Mouse (Mus musculus) heart, embryonic 15.5 days (tissue): ENCODE measurements around the gene Eif2b4. TPM values are rescaled to one million over a fixed set of nuclear protein-coding genes. Genes with fewer than 3 reads are reported as not detected.
A peak's percentile ranks its signal among the peaks of the same experiment; 100 is the strongest.

Experiments used
- ATAC-seq: fragments of 200-750 bp; cut with Nextera tagmentation; replicated peaks from 2 replicates; pipeline ENCODE4 v1.8.0; 2017; ENCODE audit warnings: low read depth, moderate TSS enrichment; ENCODE audit not compliant: insufficient number of reproducible peaks, insufficient read depth, low FRiP score
- H3K27ac ChIP-seq: fragments of 300-500 bp; sonication (generic); 2 replicates; pipeline ENCODE4 v1.5.1; 2015; ENCODE audit warnings: mild to moderate bottlenecking, inconsistent platforms
- H3K27me3 ChIP-seq: fragments of 300-500 bp; sonication (generic); 2 replicates; pipeline ENCODE4 v1.6.1; 2015; ENCODE audit warnings: inconsistent platforms
- H3K36me3 ChIP-seq: fragments of 300-500 bp; sonication (generic); 2 replicates; pipeline ENCODE4 v1.6.1; 2015; ENCODE audit warnings: mild to moderate bottlenecking, inconsistent platforms
- H3K4me1 ChIP-seq: fragments of 300-500 bp; sonication (generic); replicated peaks from 2 replicates; pipeline ENCODE4 v1.6.1; 2015; ENCODE audit warnings: inconsistent platforms
- H3K4me2 ChIP-seq: fragments of 300-500 bp; sonication (generic); 2 replicates; pipeline ENCODE4 v1.6.1; 2015; ENCODE audit warnings: inconsistent platforms, mild to moderate bottlenecking, moderate library complexity
- H3K4me3 ChIP-seq: fragments of 300-500 bp; sonication (generic); 2 replicates; pipeline ENCODE4 v1.5.1; 2015; ENCODE audit warnings: mild to moderate bottlenecking, inconsistent platforms
- H3K9ac ChIP-seq: fragments of 300-500 bp; sonication (generic); 2 replicates; pipeline ENCODE4 v1.6.1; 2015; ENCODE audit warnings: mild to moderate bottlenecking, inconsistent platforms
- H3K9me3 ChIP-seq: fragments of 300-500 bp; sonication (generic); replicated peaks from 2 replicates; pipeline ENCODE4 v1.6.1; 2016; ENCODE audit warnings: inconsistent platforms
- WGBS: fragments of 180-500 bp; shearing (Covaris S2); methylation state at CpG from one replicate; pipeline ENCODE4 v1.1.7; 2015; ENCODE audit warnings: mixed read lengths; 5-methylcytosine and 5-hydroxymethylcytosine counted together
- polyA plus RNA-seq: library from polyadenylated mRNA; unstranded; fragments of >200 nt; fragmentation: Nextera tagmentation; extraction: Ambion mirVana; gene quantifications from 2 replicates; pipeline ENCODE4 v1.2.1, GENCODE M21; 2015

The Eif2b4 gene
- polyA plus RNA-seq = 51.8 and 64.7 TPM in 2 replicates

- WGBS = under 1% methylated on average over 48 of the region's 48 CpGs
- peak within 1 kb of the TSS; percentile 86 for H3K4me2 ChIP-seq
- no peaks in the 10 kb centered on the region for H3K9me3 ChIP-seq
- peak within 1 kb of the TSS; percentile 88 for H3K4me3 ChIP-seq
- H3K36me3 ChIP-seq = peaks cover 66% of the 10 kb centered on the region
- peak; percentile 96 for ATAC-seq
- no peaks in the 10 kb centered on the region for H3K27me3 ChIP-seq
- H3K4me1 ChIP-seq = peaks cover 24% of the 10 kb centered on the region
- H3K9ac ChIP-seq = peak within 1 kb of the TSS; percentile 83
- peak within 1 kb of the TSS; percentile 92 for H3K27ac ChIP-seq
Observed at GRCm38 (mm10) chr5:31192939-31193630, at the start of gene Eif2b4, which contains the start of gene Snx17. Gene Eif2b4 (minus strand): TSS chr5:31193430. Gene Snx17 (plus strand): TSS chr5:31193227.

GRCm38 (mm10) chr5:31242191-31242590 is 49.0 kb upstream of the Eif2b4 start:
- H3K36me3 ChIP-seq = peaks cover 30% of the 10 kb centered on the region
- WGBS = 21% methylated on average over 10 of the region's 10 CpGs
- H3K27me3 ChIP-seq = no peaks in the 10 kb centered on the region
- H3K9ac ChIP-seq = peak overlapping the region; percentile 100
- peaks cover 12% of the 10 kb centered on the region for H3K4me1 ChIP-seq
- no peak for ATAC-seq
- H3K27ac ChIP-seq = peak overlapping the region; percentile 100
- no peaks in the 10 kb centered on the region for H3K9me3 ChIP-seq
- peak overlapping the region; percentile 100 for H3K4me3 ChIP-seq
- H3K4me2 ChIP-seq = peak overlapping the region; percentile 88

- no peaks in the 10 kb centered on the region for H3K9me3 ChIP-seq
- peak overlapping the region; percentile 100 for H3K4me3 ChIP-seq
- no peaks in the 10 kb centered on the region for H3K27me3 ChIP-seq
- peak overlapping the region; percentile 100 for H3K9ac ChIP-seq
- H3K27ac ChIP-seq = peak overlapping the region; percentile 100
- 0% methylated on average over 13 of the region's 13 CpGs for WGBS
- no peak for ATAC-seq
- peak overlapping the region; percentile 88 for H3K4me2 ChIP-seq
- H3K36me3 ChIP-seq = peaks cover 30% of the 10 kb centered on the region
- peaks cover 12% of the 10 kb centered on the region for H3K4me1 ChIP-seq
Observed at GRCm38 (mm10) chr5:31241522-31242034, 48.3 kb upstream of the Eif2b4 start.

- peak within 1 kb of the TSS; percentile 88 for H3K4me2 ChIP-seq
- H3K36me3 ChIP-seq = peaks cover 23% of the 10 kb centered on the region
- 1% methylated on average over 102 of the region's 103 CpGs for WGBS
Observed at GRCm38 (mm10) chr5:31240637-31241521, 47.6 kb upstream of the Eif2b4 start, which contains the start of the genes Nrbp1 and Gm9970. Gene Nrbp1 (plus strand): TSS chr5:31240864. Gene Gm9970 (minus strand): TSS chr5:31241232.

GRCm38 (mm10) chr5:31226641-31227040 is 33.4 kb upstream of the Eif2b4 start:
- 68% methylated on average over 1 of the region's 1 CpGs for WGBS
- ATAC-seq = no peak
- no peak overlapping the region for H3K4me3 ChIP-seq

More at GRCm38 (mm10) chr5:31240637-31241521, 47.6 kb upstream of the Eif2b4 start, which contains the start of the genes Nrbp1 and Gm9970:
- peak within 1 kb of the TSS; percentile 100 for H3K4me3 ChIP-seq
- no peaks in the 10 kb centered on the region for H3K27me3 ChIP-seq
- H3K27ac ChIP-seq = peak within 1 kb of the TSS; percentile 100
- H3K4me1 ChIP-seq = peaks cover 12% of the 10 kb centered on the region
- no peaks in the 10 kb centered on the region for H3K9me3 ChIP-seq
- H3K9ac ChIP-seq = peak within 1 kb of the TSS; percentile 100
- ATAC-seq = peak; percentile 98

GRCm38 (mm10) chr5:31222696-31223095 is 29.5 kb upstream of the Eif2b4 start:
- 88% methylated on average over 9 of the region's 9 CpGs for WGBS
- no peaks in the 10 kb centered on the region for H3K27me3 ChIP-seq
- no peak overlapping the region for H3K4me3 ChIP-seq
- no peak for ATAC-seq
- H3K4me2 ChIP-seq = no peak overlapping the region
- no peaks in the 10 kb centered on the region for H3K36me3 ChIP-seq
- peaks cover 17% of the 10 kb centered on the region for H3K4me1 ChIP-seq
- no peaks in the 10 kb centered on the region for H3K9me3 ChIP-seq
- no peak overlapping the region for H3K27ac ChIP-seq
- no peak overlapping the region for H3K9ac ChIP-seq

More at GRCm38 (mm10) chr5:31226641-31227040, 33.4 kb upstream of the Eif2b4 start:
- no peaks in the 10 kb centered on the region for H3K36me3 ChIP-seq
- H3K9me3 ChIP-seq = no peaks in the 10 kb centered on the region
- H3K9ac ChIP-seq = no peak overlapping the region
- H3K27me3 ChIP-seq = no peaks in the 10 kb centered on the region
- H3K27ac ChIP-seq = no peak overlapping the region
- no peak overlapping the region for H3K4me2 ChIP-seq
- no peaks in the 10 kb centered on the region for H3K4me1 ChIP-seq

- Histone ChIP-seq H3K27ac (peak overlapping the region; percentile 85), H3K4me3 (peak overlapping the region; percentile 97), H3K36me3 (no peaks in the 10 kb centered on the region), H3K9ac (peak overlapping the region; percentile 96), H3K27me3 (no peaks in the 10 kb centered on the region), H3K4me2 (peak overlapping the region; percentile 80), H3K9me3 (no peaks in the 10 kb centered on the region), H3K4me1 (peaks cover 17% of the 10 kb centered on the region)
- 18% methylated on average over 11 of the region's 11 CpGs for WGBS
- no peak for ATAC-seq
Observed at GRCm38 (mm10) chr5:31221304-31221945, 28.2 kb upstream of the Eif2b4 start.

GRCm38 (mm10) chr5:31220448-31221303 is 27.4 kb upstream of the Eif2b4 start, which contains the start of gene Ppm1g:
Gene Ppm1g (minus strand): TSS chr5:31220687.
- H3K4me1 ChIP-seq = peaks cover 17% of the 10 kb centered on the region
- H3K9me3 ChIP-seq = no peaks in the 10 kb centered on the region
- peak within 1 kb of the TSS; percentile 97 for H3K4me3 ChIP-seq
- WGBS = under 1% methylated on average over 70 of the region's 70 CpGs
- peak; percentile 97 for ATAC-seq
- H3K27ac ChIP-seq = peak within 1 kb of the TSS; percentile 93
- no peaks in the 10 kb centered on the region for H3K36me3 ChIP-seq
- peak within 1 kb of the TSS; percentile 80 for H3K4me2 ChIP-seq
- H3K27me3 ChIP-seq = no peaks in the 10 kb centered on the region
- peak within 1 kb of the TSS; percentile 96 for H3K9ac ChIP-seq

GRCm38 (mm10) chr5:31219911-31220447 is 26.7 kb upstream of the Eif2b4 start:
- Histone ChIP-seq H3K9ac (peak overlapping the region; percentile 96), H3K27ac (peak overlapping the region; percentile 93), H3K4me1 (peaks cover 17% of the 10 kb centered on the region), H3K4me2 (peak overlapping the region; percentile 80), H3K27me3 (no peaks in the 10 kb centered on the region), H3K36me3 (no peaks in the 10 kb centered on the region), H3K9me3 (no peaks in the 10 kb centered on the region), H3K4me3 (peak overlapping the region; percentile 97)
- peak; percentile 58 for ATAC-seq
- under 1% methylated on average over 40 of the region's 40 CpGs for WGBS

GRCm38 (mm10) chr5:31219474-31219873 is 26.2 kb upstream of the Eif2b4 start:
- WGBS = 1% methylated on average over 11 of the region's 11 CpGs
- ATAC-seq = no peak
- H3K36me3 ChIP-seq = no peaks in the 10 kb centered on the region

More at GRCm38 (mm10) chr5:31219474-31219873, 26.2 kb upstream of the Eif2b4 start:
- Histone ChIP-seq H3K27me3 (no peaks in the 10 kb centered on the region), H3K27ac (peak overlapping the region; percentile 93), H3K4me3 (peak overlapping the region; percentile 97), H3K9ac (peak overlapping the region; percentile 96), H3K4me1 (peaks cover 17% of the 10 kb centered on the region), H3K4me2 (peak overlapping the region; percentile 80), H3K9me3 (no peaks in the 10 kb centered on the region)
